Mouse (Mus musculus) hindbrain, embryonic 16.5 days (tissue): ENCODE measurements at regions not wholly inside any gene's neighbourhood (a gene's known extent, or its start where the extent isn't known, plus 50 kb on each side); places are given as distances from the start of the nearest gene placed in this dataset.

Experiments
- ATAC-seq: fragments of 200-750 bp; cut with Nextera tagmentation; 2 replicates; pipeline ENCODE4 v1.8.0; 2017; ENCODE audit warnings: moderate TSS enrichment, moderate library complexity
- H3K27ac ChIP-seq: fragments of 300-500 bp; sonication (generic); 2 replicates; pipeline ENCODE4 v1.5.1; 2014; ENCODE audit warnings: low read depth, mild to moderate bottlenecking, control low read depth, low read length, moderate library complexity
- H3K27me3 ChIP-seq: fragments of 300-500 bp; sonication (generic); replicated peaks from 2 replicates; pipeline ENCODE4 v1.6.1; 2014; ENCODE audit warnings: low read length; ENCODE audit not compliant: control insufficient read depth, insufficient read depth
- H3K36me3 ChIP-seq: fragments of 300-500 bp; sonication (generic); 2 replicates; pipeline ENCODE4 v1.6.1; 2014; ENCODE audit warnings: mild to moderate bottlenecking, low read length, moderate library complexity, mixed read lengths; ENCODE audit not compliant: control insufficient read depth, insufficient read depth
- H3K4me1 ChIP-seq: fragments of 300-500 bp; sonication (generic); 2 replicates; pipeline ENCODE4 v1.6.1; 2014; ENCODE audit warnings: low read depth, low read length; ENCODE audit not compliant: control insufficient read depth, insufficient read depth
- H3K4me2 ChIP-seq: fragments of 300-500 bp; sonication (generic); 2 replicates; pipeline ENCODE4 v1.6.1; 2014; ENCODE audit warnings: mild to moderate bottlenecking, low read length, control low read depth, moderate library complexity
- H3K4me3 ChIP-seq: fragments of 300-500 bp; sonication (generic); 2 replicates; pipeline ENCODE4 v1.5.1; 2014; ENCODE audit warnings: mild to moderate bottlenecking, low read length, control low read depth, moderate library complexity
- H3K9ac ChIP-seq: fragments of 300-500 bp; sonication (generic); 2 replicates; pipeline ENCODE4 v1.6.1; 2014; ENCODE audit warnings: low read depth, mild to moderate bottlenecking, control low read depth, low read length, moderate library complexity
- H3K9me3 ChIP-seq: fragments of 300-500 bp; sonication (generic); 2 replicates; pipeline ENCODE4 v1.6.1; 2014; ENCODE audit warnings: mild to moderate bottlenecking, low read length, moderate library complexity; ENCODE audit not compliant: control insufficient read depth
- WGBS: fragments of 180-500 bp; shearing (Covaris S2); extraction: QIAGEN DNeasy Blood & Tissue Kit; methylation state at CpG from one replicate; pipeline ENCODE4 v1.1.7; 2014; 5-methylcytosine and 5-hydroxymethylcytosine counted together

DNA sequence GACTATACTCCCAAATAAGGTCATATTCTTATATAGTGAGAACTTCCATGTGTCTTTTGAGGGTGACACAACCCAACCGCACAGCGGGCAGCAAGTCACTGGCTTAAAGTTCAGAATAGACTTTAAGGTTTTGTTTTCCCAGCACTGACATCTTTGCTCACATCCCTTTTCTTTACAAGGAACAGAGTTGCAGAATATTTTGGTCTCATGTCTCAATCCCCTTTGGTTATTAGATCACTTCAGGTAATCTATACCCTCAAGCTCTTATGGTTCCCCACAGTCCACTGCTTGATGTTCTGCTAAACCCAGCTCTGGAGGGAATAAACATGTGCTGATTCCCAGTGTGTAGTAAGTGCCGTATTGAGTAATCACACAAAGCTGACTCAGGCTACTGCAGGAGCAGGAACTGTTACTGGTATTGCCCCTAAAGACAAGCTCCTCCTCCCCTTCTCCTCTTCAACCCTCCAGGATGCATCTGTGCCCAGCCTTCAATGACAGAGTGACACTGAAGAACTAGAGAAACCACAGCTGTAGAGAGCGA, 77.8 kb upstream of the Tmc1 start:
- Histone ChIP-seq H3K27ac (no peak overlapping the region), H3K9ac (no peak overlapping the region), H3K9me3 (no peaks in the 10 kb centered on the region), H3K4me2 (no peak overlapping the region), H3K36me3 (no peaks in the 10 kb centered on the region), H3K4me1 (no peaks in the 10 kb centered on the region), H3K27me3 (no peaks in the 10 kb centered on the region), H3K4me3 (no peak overlapping the region)
- 93% methylated on average over 4 of the region's 4 CpGs for WGBS
- no peak for ATAC-seq

- H3K4me1 ChIP-seq, result no peaks in the 10 kb centered on the region
- no peak overlapping the region for H3K4me2 ChIP-seq
- H3K9me3 ChIP-seq, result no peaks in the 10 kb centered on the region
- H3K36me3 ChIP-seq, result no peaks in the 10 kb centered on the region
- no peak overlapping the region for H3K9ac ChIP-seq
- H3K27ac ChIP-seq, result no peak overlapping the region
- 83% methylated on average over 5 of the region's 5 CpGs for WGBS
- H3K4me3 ChIP-seq, result no peak overlapping the region
- no peak for ATAC-seq
- no peaks in the 10 kb centered on the region for H3K27me3 ChIP-seq
Observed at GRCm38 (mm10) chr19:21030971-21031370, 77.0 kb upstream of the Tmc1 start.

DNA sequence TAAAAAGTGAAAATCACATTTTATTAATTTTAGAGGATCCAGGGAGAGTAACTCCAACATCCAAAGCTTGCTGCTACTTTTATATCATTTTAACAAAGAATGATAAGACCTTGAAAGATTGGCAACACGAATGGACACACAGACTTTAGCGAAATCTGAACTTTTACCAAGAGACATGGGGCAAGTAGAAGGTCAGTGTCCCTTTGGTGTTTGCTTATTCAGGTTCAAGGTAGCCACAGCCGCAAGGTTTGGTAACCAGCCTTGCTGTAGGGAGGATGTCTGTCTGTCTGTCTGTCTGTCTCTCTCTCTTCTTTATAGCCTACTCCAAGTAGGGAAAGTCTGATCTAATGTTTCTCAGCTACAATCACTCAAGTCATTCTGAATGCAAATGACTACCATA, 75.0 kb upstream of the Tmc1 start:
- Histone ChIP-seq H3K27ac (no peak overlapping the region), H3K4me2 (no peak overlapping the region), H3K36me3 (no peaks in the 10 kb centered on the region), H3K9me3 (no peaks in the 10 kb centered on the region), H3K9ac (no peak overlapping the region), H3K4me3 (no peak overlapping the region), H3K27me3 (no peaks in the 10 kb centered on the region), H3K4me1 (no peaks in the 10 kb centered on the region)
- ATAC-seq, result no peak
- WGBS, result 86% methylated on average over 3 of the region's 3 CpGs

- Histone ChIP-seq H3K9ac (no peak overlapping the region), H3K9me3 (no peaks in the 10 kb centered on the region), H3K4me2 (no peak overlapping the region), H3K4me1 (no peaks in the 10 kb centered on the region), H3K4me3 (no peak overlapping the region), H3K36me3 (no peaks in the 10 kb centered on the region), H3K27me3 (no peaks in the 10 kb centered on the region), H3K27ac (no peak overlapping the region)
- ATAC-seq, result no peak
- 84% methylated on average over 8 of the region's 10 CpGs for WGBS
Observed at GRCm38 (mm10) chr19:21012391-21012790, 58.4 kb upstream of the Tmc1 start.

- Histone ChIP-seq H3K9me3 (no peaks in the 10 kb centered on the region), H3K27ac (no peak overlapping the region), H3K4me2 (no peak overlapping the region), H3K4me1 (no peaks in the 10 kb centered on the region), H3K4me3 (no peak overlapping the region), H3K9ac (no peak overlapping the region), H3K36me3 (no peaks in the 10 kb centered on the region), H3K27me3 (no peaks in the 10 kb centered on the region)
- no peak for ATAC-seq
- 78% methylated on average over 2 of the region's 2 CpGs for WGBS
Observed at GRCm38 (mm10) chr19:21009607-21010006, 55.6 kb upstream of the Tmc1 start.

DNA sequence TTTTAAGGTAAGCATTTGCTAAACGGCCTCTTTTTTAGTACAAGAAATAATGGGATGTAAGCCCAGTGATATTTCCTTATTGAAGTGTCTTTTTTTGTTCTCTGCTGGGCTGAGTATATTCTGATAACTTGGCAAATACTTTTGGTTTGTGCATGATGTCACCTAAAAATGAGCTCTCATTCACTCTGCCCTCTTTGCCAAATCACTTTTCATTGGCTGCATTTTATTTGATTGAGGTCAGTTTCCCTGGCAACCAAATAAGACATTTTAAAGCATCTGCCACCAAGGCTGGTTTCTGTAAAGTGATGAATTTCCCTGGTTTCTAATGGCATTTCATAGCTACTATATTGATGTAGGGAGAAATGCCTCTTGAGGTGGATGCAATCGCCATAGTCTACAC, 50.4 kb upstream of the Tmc1 start:
- Histone ChIP-seq H3K27me3 (no peaks in the 10 kb centered on the region), H3K4me1 (no peaks in the 10 kb centered on the region), H3K4me2 (no peak overlapping the region), H3K9me3 (no peaks in the 10 kb centered on the region), H3K36me3 (no peaks in the 10 kb centered on the region), H3K9ac (no peak overlapping the region), H3K4me3 (no peak overlapping the region), H3K27ac (no peak overlapping the region)
- whole genome bisulfite sequencing, result 67% methylated on average over 2 of the region's 2 CpGs
- 0 out of 2 replicates have a peak, but pooled peaks have one; percentile 42 for ATAC-seq
